Mouse (Mus musculus) hindbrain, embryonic 14.5 days (tissue): ENCODE data around the gene Irf2bp2. TPM values are rescaled to one million over a fixed set of nuclear protein-coding genes. Genes with fewer than 3 reads are reported as not detected.

ENCODE experiments used
- ATAC-seq: fragments of 200-750 bp; cut with Nextera tagmentation; 2 replicates; pipeline ENCODE4 v1.8.0; 2017; ENCODE audit warnings: moderate number of reproducible peaks, mild to moderate bottlenecking, moderate TSS enrichment, moderate library complexity; ENCODE audit not compliant: low FRiP score
- DNase-seq: peaks from one replicate; pipeline ENCODE4 v3.0.0-alpha.2; 2015; ENCODE audit warnings: low spot score
- H3K27ac ChIP-seq: fragments of 300-500 bp; sonication (generic); 2 replicates; pipeline ENCODE4 v1.5.1; 2014; ENCODE audit warnings: mild to moderate bottlenecking, moderate library complexity
- H3K27me3 ChIP-seq: fragments of 300-500 bp; sonication (generic); 2 replicates; pipeline ENCODE4 v1.6.1; 2014; ENCODE audit warnings: mild to moderate bottlenecking, low read length, mixed read lengths; ENCODE audit not compliant: control insufficient read depth, insufficient read depth
- H3K36me3 ChIP-seq: fragments of 300-500 bp; sonication (generic); replicated peaks from 2 replicates; pipeline ENCODE4 v1.6.1; 2014; ENCODE audit not compliant: control insufficient read depth, insufficient read depth
- H3K4me1 ChIP-seq: fragments of 300-500 bp; sonication (generic); replicated peaks from 2 replicates; pipeline ENCODE4 v1.6.1; 2014; ENCODE audit warnings: antibody characterized with exemption, low read length, mixed read lengths; ENCODE audit not compliant: control insufficient read depth, insufficient read depth
- H3K4me2 ChIP-seq: fragments of 300-500 bp; sonication (generic); replicated peaks from 2 replicates; pipeline ENCODE4 v1.6.1; 2014; ENCODE audit warnings: mild to moderate bottlenecking, moderate library complexity
- H3K4me3 ChIP-seq: fragments of 300-500 bp; sonication (generic); replicated peaks from 2 replicates; pipeline ENCODE4 v1.5.1; 2014; ENCODE audit warnings: mild to moderate bottlenecking, low read length
- H3K9ac ChIP-seq: fragments of 300-500 bp; sonication (generic); 2 replicates; pipeline ENCODE4 v1.6.1; 2014
- H3K9me3 ChIP-seq: fragments of 300-500 bp; sonication (generic); 2 replicates; pipeline ENCODE4 v1.6.1; 2016; ENCODE audit warnings: low read length; ENCODE audit not compliant: control insufficient read depth
- WGBS: fragments of 180-500 bp; shearing (Covaris S2); extraction: QIAGEN DNeasy Blood & Tissue Kit; methylation state at CpG from one replicate; pipeline ENCODE4 v1.1.7; 2014; 5-methylcytosine and 5-hydroxymethylcytosine counted together
- polyA plus RNA-seq: library from polyadenylated mRNA; unstranded; fragments of >200 nt; fragmentation: Nextera tagmentation; extraction: Ambion mirVana; gene quantifications from 2 replicates; pipeline ENCODE4 v1.2.1, GENCODE M21; 2014

Irf2bp2 gene
- polyA plus RNA-seq, 1 experiment from 2014 or later = 7.4 TPM

DNA sequence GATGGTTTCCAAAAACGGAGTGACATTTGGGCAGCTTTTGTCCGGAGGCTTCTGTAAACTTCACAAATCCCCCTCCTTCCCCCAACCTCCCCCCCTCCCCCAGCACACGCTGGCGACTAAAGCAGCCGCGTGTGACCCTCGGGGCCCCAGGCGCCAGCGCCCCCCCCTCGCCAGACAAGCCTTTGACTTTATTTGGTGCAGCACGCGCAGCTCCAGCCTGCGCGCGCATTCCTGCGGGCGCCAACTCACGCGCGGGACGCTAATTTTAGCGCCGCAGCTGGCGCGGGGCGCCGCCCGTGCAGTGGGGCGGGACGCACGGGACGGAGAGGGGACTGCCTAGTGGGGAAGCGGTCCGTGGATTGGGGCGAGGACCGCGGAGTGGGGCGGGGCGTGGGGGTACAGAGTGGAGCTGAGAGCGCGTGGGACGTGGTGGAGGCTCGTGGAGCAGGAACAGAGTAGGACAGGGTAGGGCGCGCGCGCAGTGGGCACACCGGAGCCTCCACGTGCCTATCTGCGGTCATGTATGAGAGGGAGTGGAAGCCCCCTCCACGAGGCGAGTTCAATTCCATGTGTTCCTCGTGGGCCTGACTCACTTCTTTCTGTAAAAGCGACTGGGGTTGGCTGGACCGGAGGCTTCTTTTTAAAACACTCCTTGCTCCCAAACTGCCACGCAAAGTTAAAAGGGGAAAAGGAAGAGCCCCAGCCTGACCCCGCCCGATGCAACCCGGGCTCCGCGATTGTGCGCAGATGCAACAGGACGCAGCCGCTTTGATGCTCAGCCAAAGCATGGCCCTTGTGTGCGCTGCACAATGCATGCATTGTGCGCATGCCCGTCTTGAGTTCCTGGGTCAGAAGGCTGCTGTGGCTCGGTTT, 9.6 kb downstream of the Irf2bp2 start:
- peak overlapping the region; percentile 100 for H3K4me2 ChIP-seq
- 1% methylated on average over 68 of the region's 68 CpGs for WGBS
- H3K4me1 ChIP-seq = peaks cover 53% of the 10 kb centered on the region
- no peaks in the 10 kb centered on the region for H3K9me3 ChIP-seq
- peak; percentile 84 for ATAC-seq
- H3K36me3 ChIP-seq = peaks cover 19% of the 10 kb centered on the region; the same call in 1 of the 2 replicates
- peak overlapping the region; percentile 86 for H3K27ac ChIP-seq
- DNase-seq = peak; percentile 80
- peak overlapping the region; percentile 51 for H3K4me3 ChIP-seq
- no peaks in the 10 kb centered on the region for H3K27me3 ChIP-seq
- H3K9ac ChIP-seq = peak overlapping the region; percentile 70

DNA sequence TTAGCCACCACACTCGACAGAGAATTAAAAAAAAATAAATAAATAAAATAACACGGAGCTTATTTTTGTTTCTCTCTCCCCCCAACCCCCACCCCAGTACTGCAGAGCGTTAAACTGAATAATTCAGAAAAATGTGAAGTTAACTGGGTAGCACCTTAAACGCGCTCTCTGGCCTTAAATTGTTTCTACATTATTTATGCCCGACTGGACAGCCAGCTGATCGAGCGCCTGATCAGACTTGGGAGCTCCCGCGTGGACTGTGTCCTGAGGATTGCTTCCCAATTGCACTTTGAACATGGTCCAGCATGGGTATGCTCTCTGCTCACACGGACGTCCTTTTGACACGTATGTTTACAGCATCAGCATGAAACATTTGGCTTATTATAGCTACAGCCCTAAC, 10.3 kb downstream of the Irf2bp2 start:
- no peak for DNase-seq
- whole genome bisulfite sequencing = 5% methylated on average over 13 of the region's 13 CpGs
- H3K9ac ChIP-seq = peak overlapping the region; percentile 70
- H3K4me1 ChIP-seq = peaks cover 46% of the 10 kb centered on the region
- H3K4me2 ChIP-seq = peak overlapping the region; percentile 100
- no peaks in the 10 kb centered on the region for H3K27me3 ChIP-seq
- H3K36me3 ChIP-seq = peaks cover 13% of the 10 kb centered on the region; the same call in 1 of the 2 replicates
- H3K4me3 ChIP-seq = peak overlapping the region; percentile 51
- peak overlapping the region; percentile 86; the same call in 1 of the 2 replicates for H3K27ac ChIP-seq
- no peaks in the 10 kb centered on the region for H3K9me3 ChIP-seq
- no peak for ATAC-seq

- H3K27me3 ChIP-seq = no peaks in the 10 kb centered on the region
- H3K36me3 ChIP-seq = peaks cover 13% of the 10 kb centered on the region; the same call in 1 of the 2 replicates
- H3K4me3 ChIP-seq = no peak overlapping the region
- no peaks in the 10 kb centered on the region for H3K9me3 ChIP-seq
- no peak overlapping the region; the same call in 1 of the 2 replicates for H3K9ac ChIP-seq
- DNase-seq = no peak
- peaks cover 41% of the 10 kb centered on the region for H3K4me1 ChIP-seq
- peak overlapping the region; percentile 100; the same call in 1 of the 2 replicates for H3K4me2 ChIP-seq
- WGBS = 41% methylated on average over 2 of the region's 2 CpGs
- H3K27ac ChIP-seq = 0 out of 2 replicates have a peak overlapping the region, but pooled peaks have one; percentile 17
- no peak for ATAC-seq
These were observed 10.8 kb downstream of the Irf2bp2 start for GRCm38 (mm10) chr8:126583018-126583417.

GRCm38 (mm10) chr8:126582509-126582908, 11.3 kb downstream of the Irf2bp2 start:
- H3K9me3 ChIP-seq = no peaks in the 10 kb centered on the region
- no peak for DNase-seq

GRCm38 (mm10) chr8:126581662-126582061, 12.1 kb downstream of the Irf2bp2 start:
- 93% methylated on average over 6 of the region's 6 CpGs for WGBS
- Histone ChIP-seq H3K36me3 (peaks cover 9% of the 10 kb centered on the region; the same call in 1 of the 2 replicates), H3K9me3 (no peaks in the 10 kb centered on the region), H3K4me2 (no peak overlapping the region), H3K27ac (no peak overlapping the region), H3K9ac (no peak overlapping the region), H3K27me3 (no peaks in the 10 kb centered on the region), H3K4me3 (no peak overlapping the region), H3K4me1 (peaks cover 28% of the 10 kb centered on the region)
- no peak for ATAC-seq
- no peak for DNase-seq

More at GRCm38 (mm10) chr8:126582509-126582908, 11.3 kb downstream of the Irf2bp2 start:
- 44% methylated on average over 6 of the region's 6 CpGs for WGBS
- ATAC-seq = no peak
- Histone ChIP-seq H3K9ac (no peak overlapping the region), H3K4me2 (no peak overlapping the region), H3K36me3 (peaks cover 13% of the 10 kb centered on the region; the same call in 1 of the 2 replicates), H3K4me1 (peaks cover 36% of the 10 kb centered on the region), H3K27ac (0 out of 2 replicates have a peak overlapping the region, but pooled peaks have one; percentile 17), H3K27me3 (no peaks in the 10 kb centered on the region), H3K4me3 (no peak overlapping the region)

DNA sequence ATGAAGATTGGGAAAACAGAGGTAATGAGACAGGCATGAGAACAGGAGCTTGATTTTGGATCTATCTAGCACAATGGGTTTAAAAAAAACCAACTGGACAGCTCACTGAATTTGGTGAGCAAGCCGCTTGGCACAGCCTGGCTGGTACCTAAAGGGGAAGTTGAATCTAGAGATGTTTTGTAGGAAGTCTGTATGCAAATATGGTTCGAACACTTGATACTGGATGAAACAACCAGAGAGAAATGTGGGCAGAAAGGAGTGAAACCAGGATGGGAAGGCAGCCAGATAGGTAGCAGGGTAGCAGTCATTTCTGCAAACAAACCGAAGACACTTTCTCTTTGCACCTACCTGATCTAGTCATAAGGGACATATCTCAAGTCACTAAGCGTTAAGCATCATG, 13.0 kb downstream of the Irf2bp2 start:
- DNase-seq (no peak), ATAC-seq (no peak)
- Histone ChIP-seq H3K27ac (no peak overlapping the region), H3K4me2 (no peak overlapping the region), H3K9me3 (no peaks in the 10 kb centered on the region), H3K4me3 (no peak overlapping the region), H3K36me3 (0 out of 2 replicates have a peak, but pooled peaks cover under 1% of the 10 kb centered on the region), H3K4me1 (peaks cover 23% of the 10 kb centered on the region), H3K27me3 (no peaks in the 10 kb centered on the region), H3K9ac (no peak overlapping the region)
- WGBS = 95% methylated on average over 4 of the region's 4 CpGs

GRCm38 (mm10) chr8:126580086-126580485, 13.7 kb downstream of the Irf2bp2 start:
- Histone ChIP-seq H3K4me1 (peaks cover 17% of the 10 kb centered on the region), H3K27ac (no peak overlapping the region)

DNA sequence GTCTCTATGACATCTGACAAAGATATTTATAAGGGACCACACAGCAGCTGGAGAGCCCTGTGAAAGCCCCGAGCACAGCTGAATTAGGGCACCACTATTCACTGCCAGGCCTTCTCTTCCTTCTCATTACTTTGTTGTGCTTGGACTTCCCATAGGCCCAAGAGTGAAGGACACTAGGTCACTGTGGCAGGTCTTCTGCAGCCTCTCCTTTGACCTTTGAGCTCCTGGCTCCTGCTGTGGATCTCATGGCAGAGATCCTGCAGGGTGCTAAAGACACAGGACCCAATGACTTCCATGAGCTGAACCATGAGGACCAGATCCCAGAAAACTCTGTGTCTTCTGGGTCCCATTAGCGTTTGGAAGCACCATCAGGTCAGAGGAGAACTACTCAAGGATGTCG, 15.1 kb downstream of the Irf2bp2 start:
- H3K4me2 ChIP-seq = no peak overlapping the region
- H3K9ac ChIP-seq = no peak overlapping the region
- no peak overlapping the region for H3K4me3 ChIP-seq
- H3K27ac ChIP-seq = no peak overlapping the region
- no peaks in the 10 kb centered on the region for H3K9me3 ChIP-seq
- DNase-seq (no peak), ATAC-seq (no peak)
- no peaks in the 10 kb centered on the region for H3K27me3 ChIP-seq
- peaks cover 4% of the 10 kb centered on the region; the same call in 1 of the 2 replicates for H3K4me1 ChIP-seq
- WGBS = 86% methylated on average over 3 of the region's 3 CpGs
- no peaks in the 10 kb centered on the region for H3K36me3 ChIP-seq

More at GRCm38 (mm10) chr8:126580086-126580485, 13.7 kb downstream of the Irf2bp2 start:
- H3K9ac ChIP-seq = no peak overlapping the region
- WGBS = 88% methylated on average over 1 of the region's 1 CpGs
- H3K4me3 ChIP-seq = no peak overlapping the region
- H3K4me2 ChIP-seq = no peak overlapping the region
- no peak for ATAC-seq
- H3K36me3 ChIP-seq = no peaks in the 10 kb centered on the region
- no peak for DNase-seq
- H3K9me3 ChIP-seq = no peaks in the 10 kb centered on the region
- H3K27me3 ChIP-seq = no peaks in the 10 kb centered on the region

DNA sequence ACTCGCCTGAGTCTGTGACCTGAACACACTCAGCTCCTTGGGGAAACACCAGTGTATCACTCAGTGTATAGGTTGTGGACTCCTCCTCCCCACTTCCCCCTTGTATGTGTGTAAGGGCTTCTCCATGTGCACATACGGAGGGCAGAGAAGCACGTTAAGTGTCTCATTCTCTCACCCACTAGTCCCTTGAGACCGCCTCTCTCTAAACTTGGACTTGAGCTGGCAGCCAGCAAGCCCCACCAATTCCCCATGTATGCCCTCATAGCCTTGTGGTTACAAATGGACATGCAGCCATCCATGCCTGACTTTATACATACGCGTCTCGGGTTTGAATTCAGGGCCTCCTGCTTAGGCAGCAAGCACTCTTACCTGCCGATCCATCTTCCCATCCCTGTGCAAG, 16.9 kb downstream of the Irf2bp2 start:
- no peaks in the 10 kb centered on the region for H3K4me1 ChIP-seq
- WGBS = 95% methylated on average over 8 of the region's 8 CpGs

More for the DNA sequence above, 16.9 kb downstream of the Irf2bp2 start:
- DNase-seq (no peak), ATAC-seq (no peak)
- no peaks in the 10 kb centered on the region for H3K27me3 ChIP-seq
- H3K4me3 ChIP-seq = no peak overlapping the region
- H3K27ac ChIP-seq = no peak overlapping the region
- H3K4me2 ChIP-seq = no peak overlapping the region
- H3K36me3 ChIP-seq = no peaks in the 10 kb centered on the region
- H3K9me3 ChIP-seq = no peaks in the 10 kb centered on the region
- no peak overlapping the region for H3K9ac ChIP-seq
